Mouse (Mus musculus): Measurements from ENCODE around the gene Krtap5-4. TPM values are rescaled to one million over a fixed set of nuclear protein-coding genes. Genes with fewer than 3 reads are reported as not detected.

The Krtap5-4 gene
- total and polyA plus RNA-seq, 3 experiments = not detected

DNA sequence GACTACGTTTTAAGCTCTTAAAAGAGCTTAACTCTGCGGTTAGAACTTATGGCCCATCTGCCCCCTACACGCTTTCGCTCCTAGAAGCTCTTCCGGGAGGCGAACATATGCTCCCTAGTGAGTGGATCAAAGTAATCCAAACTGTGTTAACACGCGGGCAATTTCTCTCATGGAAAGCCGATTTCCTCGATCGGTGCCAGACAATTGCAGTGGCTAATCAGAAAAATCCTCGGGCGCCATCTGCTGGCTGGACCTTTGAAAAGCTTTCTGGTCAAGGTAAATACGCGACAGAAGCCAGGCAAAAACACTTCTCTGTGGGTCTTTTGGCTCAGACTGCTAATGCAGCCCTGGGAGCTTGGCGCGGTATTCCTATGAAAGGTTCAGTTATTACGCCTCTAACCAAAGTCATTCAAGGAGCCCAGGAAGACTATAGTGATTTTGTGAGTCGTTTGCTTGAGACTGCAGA lies 18.7 kb upstream of the Krtap5-4 start:
- Histone ChIP-seq H3K27ac (ENCODE audit: insufficient read depth, low read depth) (no peak overlapping the region), H3K27me3 (replicated peaks) (peaks cover 45% of the 10 kb centered on the region), H3K9ac (ENCODE audit: insufficient read depth, low read depth) (peak overlapping the region; percentile 87), H3K4me2 (ENCODE audit: insufficient read depth, low read depth, poor library complexity, severe bottlenecking) (peak overlapping the region; percentile 79), H3K4me3 (replicated peaks in 1 of 3; ENCODE audit: low read depth in 2 of 3, low read length in 2 of 3, poor library complexity in 1 of 3) (peak overlapping the region; percentile 33 to 59 (median 51)), H3K4me1 (ENCODE audit: control insufficient read depth in 1 of 2, insufficient read depth in 2 of 2) (peaks cover 3 to 7% of the 10 kb centered on the region in 2 experiments; a peak in 2 of 4 replicates), H3K36me3 (replicated peaks in 1 of 2; ENCODE audit: control insufficient read depth in 1 of 2, insufficient read depth in 1 of 2, low read length in 1 of 2) (no peaks in the 10 kb centered on the region), H3K9me3 (replicated peaks; ENCODE audit: low read length) (no peaks in the 10 kb centered on the region), H3K79me2 (replicated peaks; ENCODE audit: control insufficient read depth, extremely low read depth, insufficient read depth, poor library complexity, severe bottlenecking) (no peaks in the 10 kb centered on the region)
- TF ChIP-seq GABPA (IDR thresholded peaks at IDR 0.05; ENCODE audit: insufficient replicate concordance, low read depth, low read length) (no peak), CHD2 (IDR thresholded peaks at IDR 0.05; ENCODE audit: low read length) (no peak), HCFC1 (IDR thresholded peaks at IDR 0.05; ENCODE audit: low read depth, low read length) (peak; percentile 59), BHLHE40 (IDR thresholded peaks at IDR 0.05; ENCODE audit: low read depth, low read length) (0 out of 2 replicates have a peak, but pooled peaks have one; percentile 13), MAFK (IDR thresholded peaks at IDR 0.05; ENCODE audit: insufficient replicate concordance, low read length) (no peak), EP300 (IDR thresholded peaks at IDR 0.05; ENCODE audit: low read length) (no peak), IRF4 (IDR thresholded peaks at IDR 0.05; ENCODE audit: low read depth, low read length) (0 out of 2 replicates have a peak, but pooled peaks have one; percentile 6), RAD21 (IDR thresholded peaks at IDR 0.05; ENCODE audit: low read depth, low read length) (peak; percentile 49), JUND (conservative IDR thresholded peaks at IDR 0.05; ENCODE audit: low read depth, low read length) (no peak), UBTF (IDR thresholded peaks at IDR 0.05; ENCODE audit: low read depth, low read length) (no peak), KAT2A (IDR thresholded peaks at IDR 0.05; ENCODE audit: insufficient replicate concordance, low read length) (no peak), JUN (IDR thresholded peaks at IDR 0.05; ENCODE audit: insufficient read depth, low read depth, low read length) (no peak), NELFE (IDR thresholded peaks at IDR 0.05; ENCODE audit: low read depth, low read length) (peak; percentile 36; the same call in 1 of the 2 replicates), POLR2A (IDR thresholded peaks at IDR 0.05; ENCODE audit: low read depth, low read length) (no peak), CHD1 (IDR thresholded peaks at IDR 0.05; ENCODE audit: low read depth, low read length) (no peak), ZNF384 (IDR thresholded peaks at IDR 0.05; ENCODE audit: low read depth, low read length) (no peak), USF2 (conservative IDR thresholded peaks at IDR 0.05; ENCODE audit: low read depth, low read length) (no peak), ELF1 (IDR thresholded peaks at IDR 0.05; ENCODE audit: low read depth, low read length) (peak; percentile 54), ZMIZ1 (IDR thresholded peaks at IDR 0.05; ENCODE audit: low read depth, low read length) (no peak), PAX5 (IDR thresholded peaks at IDR 0.05; ENCODE audit: low read length) (no peak), MXI1 (IDR thresholded peaks at IDR 0.05; ENCODE audit: low read depth, low read length) (no peak), MAX (IDR thresholded peaks at IDR 0.05; ENCODE audit: low read length) (no peak; the same call in 1 of the 2 replicates), RCOR1 (conservative IDR thresholded peaks at IDR 0.05; ENCODE audit: low read depth, low read length) (no peak), CTCF (conservative IDR thresholded peaks at IDR 0.05 in 1 of 2, IDR thresholded peaks at IDR 0.05 in 1 of 2; ENCODE audit: low read depth in 2 of 2, low read length in 2 of 2) (peak; percentile 48 to 84), MEF2A (IDR thresholded peaks at IDR 0.05; ENCODE audit: borderline replicate concordance, low read depth, low read length) (0 out of 2 replicates have a peak, but pooled peaks have one; percentile 18), E2F4 (IDR thresholded peaks at IDR 0.05; ENCODE audit: insufficient replicate concordance, low read depth, low read length) (0 out of 2 replicates have a peak, but pooled peaks have one; percentile 41), TCF12 (IDR thresholded peaks at IDR 0.05; ENCODE audit: low read depth, low read length) (no peak; the same call in 1 of the 2 replicates), MYC (IDR thresholded peaks at IDR 0.05; ENCODE audit: low read depth, low read length) (peak; percentile 60; the same call in 1 of the 2 replicates), SMC3 (IDR thresholded peaks at IDR 0.05; ENCODE audit: low read depth, low read length) (peak; percentile 35), ETS1 (conservative IDR thresholded peaks at IDR 0.05; ENCODE audit: low read depth, low read length) (no peak)
- dilution Hi-C loops (cut with MboI; ENCODE audit: extremely low pct_ligation_motif_present, extremely low pct_unique_long_range_greater_than_20kb, low sequenced_read_pairs) = no loop called here
- in situ Hi-C loops (cut with MboI; ENCODE audit: low pct_ligation_motif_present, low pct_unique_long_range_greater_than_20kb, low sequenced_read_pairs) = no loop called here
- peak; percentile 92 for DNase-seq (ENCODE audit: extremely low read depth)

Measured in CH12.LX (cell line).